Mouse (Mus musculus) testis, adult 2 months (tissue): ENCODE measurements at regions not wholly inside any gene's neighbourhood (a gene's known extent, or its start where the extent isn't known, plus 50 kb on each side); places are given as distances from the start of the nearest gene placed in this dataset.

Experiments used
- CTCF ChIP-seq: fragments of 200-500 bp; IDR thresholded peaks from 2 replicates; pipeline ENCODE4 v1.5.1; 2012; ENCODE audit warnings: low read depth, mild to moderate bottlenecking, inconsistent platforms, low read length, moderate library complexity; ENCODE audit not compliant: control insufficient read depth, insufficient read depth, insufficient replicate concordance
- POLR2A ChIP-seq: fragments of 200-500 bp; IDR thresholded peaks from 2 replicates; pipeline ENCODE4 v1.6.1; 2012; ENCODE audit warnings: low read depth, mild to moderate bottlenecking, inconsistent platforms, low read length, moderate library complexity; ENCODE audit not compliant: control insufficient read depth

- TF ChIP-seq POLR2A (no peak), CTCF (no peak)
These were observed 75.1 kb upstream of the Rpl34 start for GRCm38 (mm10) chr3:130805345-130805744.
